Mouse (Mus musculus): ENCODE measurements around the gene Bckdha.

DNA sequence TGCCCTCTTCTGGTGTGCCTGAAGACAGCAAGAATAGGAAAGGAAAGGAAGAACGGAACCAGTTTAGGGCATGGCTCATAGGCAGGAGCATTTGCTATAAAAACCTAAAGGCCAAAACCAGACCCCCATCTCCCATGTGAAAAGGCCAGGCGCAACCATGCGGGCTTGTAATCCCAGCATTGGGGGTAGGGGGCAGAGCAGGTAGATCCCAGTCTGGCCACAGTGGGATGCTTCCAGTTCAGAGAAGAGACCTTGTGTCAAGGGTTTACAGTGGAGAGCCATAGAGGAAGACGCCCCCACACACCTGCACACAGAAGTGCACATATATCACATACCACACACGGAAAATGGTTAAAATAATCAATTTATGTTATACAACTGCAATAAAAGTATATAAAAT lies 44.7 kb downstream of the Bckdha start:
- TF ChIP-seq CTCF (IDR thresholded peaks at IDR 0.05; ENCODE audit: insufficient read depth, low read length) = no peak
- TF ChIP-seq POLR2A (IDR thresholded peaks at IDR 0.05; ENCODE audit: borderline replicate concordance, extremely low read depth, low read depth, low read length) = no peak
